Mouse (Mus musculus) lung, postnatal 0 days (tissue): ENCODE measurements around the gene Fbxw5. TPM values are rescaled to one million over a fixed set of nuclear protein-coding genes. Genes with fewer than 3 reads are reported as not detected.

Experiments
- ATAC-seq: fragments of 200-750 bp; cut with Nextera tagmentation; 2 replicates; pipeline ENCODE4 v1.8.0; 2017; ENCODE audit warnings: moderate library complexity
- DNase-seq: peaks from one replicate; pipeline ENCODE4 v3.0.0-alpha.2; 2016; ENCODE audit warnings: low spot score
- H3K27ac ChIP-seq: fragments of 300-500 bp; sonication (generic); 2 replicates; pipeline ENCODE4 v1.5.1; 2014; ENCODE audit warnings: antibody characterized with exemption, mild to moderate bottlenecking, low read length, mixed read lengths
- H3K27me3 ChIP-seq: fragments of 300-500 bp; sonication (generic); replicated peaks from 2 replicates; pipeline ENCODE4 v1.6.1; 2014; ENCODE audit warnings: low read length, mixed read lengths; ENCODE audit not compliant: insufficient read depth
- H3K36me3 ChIP-seq: fragments of 300-500 bp; sonication (generic); 2 replicates; pipeline ENCODE4 v1.6.1; 2014; ENCODE audit warnings: low read length, mixed read lengths; ENCODE audit not compliant: insufficient read depth
- H3K4me1 ChIP-seq: fragments of 300-500 bp; sonication (generic); 2 replicates; pipeline ENCODE4 v1.6.1; 2014; ENCODE audit warnings: antibody characterized with exemption, low read depth, low read length, mixed read lengths; ENCODE audit not compliant: insufficient read depth
- H3K4me2 ChIP-seq: fragments of 300-500 bp; sonication (generic); replicated peaks from 2 replicates; pipeline ENCODE4 v1.6.1; 2014; ENCODE audit warnings: low read depth, mild to moderate bottlenecking, low read length, moderate library complexity, mixed read lengths
- H3K4me3 ChIP-seq: fragments of 300-500 bp; sonication (generic); 2 replicates; pipeline ENCODE4 v1.5.1; 2014; ENCODE audit warnings: low read depth, low read length
- H3K9ac ChIP-seq: fragments of 300-500 bp; sonication (generic); replicated peaks from 2 replicates; pipeline ENCODE4 v1.6.1; 2014; ENCODE audit warnings: low read depth, mild to moderate bottlenecking
- H3K9me3 ChIP-seq: fragments of 300-500 bp; sonication (generic); 2 replicates; pipeline ENCODE4 v1.6.1; 2016; ENCODE audit warnings: low read length, mixed read lengths
- CTCF ChIP-seq: IDR thresholded peaks from 2 replicates; pipeline ENCODE4 v1.5.1; 2016; ENCODE audit warnings: antibody characterized with exemption, mild to moderate bottlenecking
- EP300 ChIP-seq: IDR thresholded peaks from 2 replicates; pipeline ENCODE4 v1.6.1; 2016; ENCODE audit warnings: antibody characterized with exemption, mild to moderate bottlenecking, control low read depth
- WGBS: fragments of 180-500 bp; shearing (Covaris S2); extraction: QIAGEN DNeasy Blood & Tissue Kit; methylation state at CpG from one replicate; pipeline ENCODE4 v1.1.7; 2014; 5-methylcytosine and 5-hydroxymethylcytosine counted together
- polyA plus RNA-seq: library from polyadenylated mRNA; unstranded; fragments of >200 nt; fragmentation: Nextera tagmentation; extraction: Ambion mirVana; gene quantifications from 2 replicates; pipeline ENCODE4 v1.2.1, GENCODE M21; 2015

Fbxw5 gene
- polyA plus RNA-seq, 1 experiment from 2014 or later = 43.4 TPM

DNA sequence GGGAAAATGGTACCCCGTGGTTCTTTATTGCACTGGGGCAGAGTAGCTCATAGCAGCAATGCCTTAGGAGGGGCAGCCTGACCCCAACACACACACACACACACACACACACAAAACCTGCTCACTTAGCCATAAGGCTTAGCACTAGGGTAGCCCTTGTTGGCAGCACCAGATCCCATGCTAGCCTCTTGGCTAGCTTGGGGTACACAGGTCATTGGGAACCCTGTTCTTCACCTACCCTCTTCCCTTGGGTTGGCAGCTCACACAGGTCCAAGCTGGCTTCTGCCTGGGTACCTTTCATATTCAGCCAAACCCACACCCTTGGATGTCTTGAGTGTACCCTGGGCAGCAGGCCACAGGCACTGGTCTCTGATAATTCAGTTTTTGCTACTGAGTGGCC lies 4.5 kb downstream of the Fbxw5 start:
- 80% methylated on average over 1 of the region's 1 CpGs for WGBS

DNA sequence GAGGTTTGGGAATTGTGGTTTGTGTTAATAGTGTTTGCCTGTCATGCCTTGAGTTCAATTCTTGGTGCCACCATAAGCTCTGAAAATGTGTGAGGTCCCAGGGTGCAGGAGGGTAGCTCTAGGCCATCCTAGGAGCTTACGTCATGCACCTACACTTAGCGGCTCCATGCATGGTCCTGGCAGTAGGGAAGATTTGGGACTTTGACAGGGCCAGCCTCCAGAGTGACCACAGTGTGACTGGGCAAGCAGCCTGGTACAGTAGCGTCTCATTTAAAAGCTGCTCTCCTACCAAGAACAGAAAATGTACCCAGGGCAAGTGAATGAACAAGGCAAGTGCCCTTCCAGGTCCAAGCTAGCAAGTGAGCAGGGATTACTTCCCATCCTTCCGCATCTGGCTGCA lies 5.3 kb downstream of the Fbxw5 start:
- DNase-seq (no peak), ATAC-seq (no peak)
- no peaks in the 10 kb centered on the region for H3K9me3 ChIP-seq
- H3K9ac ChIP-seq = no peak overlapping the region
- no peak overlapping the region for H3K4me3 ChIP-seq
- H3K27ac ChIP-seq = no peak overlapping the region
- no peaks in the 10 kb centered on the region for H3K36me3 ChIP-seq
- WGBS = 93% methylated on average over 4 of the region's 4 CpGs
- no peaks in the 10 kb centered on the region for H3K27me3 ChIP-seq
- H3K4me2 ChIP-seq = no peak overlapping the region
- TF ChIP-seq CTCF = no peak
- no peak for TF ChIP-seq EP300
- peaks cover 7% of the 10 kb centered on the region; the same call in 1 of the 2 replicates for H3K4me1 ChIP-seq

More for the DNA sequence above, 4.5 kb downstream of the Fbxw5 start:
- Histone ChIP-seq H3K4me3 (no peak overlapping the region), H3K36me3 (no peaks in the 10 kb centered on the region), H3K27me3 (no peaks in the 10 kb centered on the region), H3K9me3 (no peaks in the 10 kb centered on the region), H3K4me2 (no peak overlapping the region), H3K27ac (no peak overlapping the region), H3K4me1 (peaks cover 10% of the 10 kb centered on the region; the same call in 1 of the 2 replicates), H3K9ac (no peak overlapping the region)
- TF ChIP-seq CTCF = no peak
- no peak for TF ChIP-seq EP300
- ATAC-seq = no peak
- DNase-seq = no peak

DNA sequence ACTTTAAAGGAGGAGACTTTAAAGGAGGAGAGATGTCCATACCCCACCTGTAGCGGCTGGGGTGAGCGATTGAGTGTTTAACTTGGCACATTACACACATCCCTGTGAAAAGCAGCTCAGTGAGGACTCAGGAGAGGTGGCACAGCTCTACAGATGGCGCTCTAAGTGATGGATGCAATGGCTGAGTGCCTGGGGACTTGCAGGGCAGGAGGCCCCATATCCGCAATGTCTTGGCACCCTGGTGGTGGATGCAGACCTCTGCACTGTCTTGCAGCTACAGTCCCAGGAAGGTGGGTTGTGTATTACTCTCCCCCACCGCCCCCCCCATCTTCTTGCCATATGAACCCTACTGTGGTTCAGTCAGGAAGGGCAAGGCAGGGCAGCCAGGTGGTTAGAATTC lies 6.4 kb downstream of the Fbxw5 start:
- Histone ChIP-seq H3K4me1 (no peaks in the 10 kb centered on the region; the same call in 1 of the 2 replicates), H3K27ac (no peak overlapping the region), H3K4me2 (no peak overlapping the region), H3K9ac (no peak overlapping the region), H3K9me3 (no peaks in the 10 kb centered on the region), H3K4me3 (no peak overlapping the region), H3K36me3 (no peaks in the 10 kb centered on the region), H3K27me3 (no peaks in the 10 kb centered on the region)
- peak; percentile 73 for ATAC-seq
- peak; percentile 61 for DNase-seq
- TF ChIP-seq CTCF (peak; percentile 65), EP300 (no peak)
- WGBS = 35% methylated on average over 5 of the region's 5 CpGs

DNA sequence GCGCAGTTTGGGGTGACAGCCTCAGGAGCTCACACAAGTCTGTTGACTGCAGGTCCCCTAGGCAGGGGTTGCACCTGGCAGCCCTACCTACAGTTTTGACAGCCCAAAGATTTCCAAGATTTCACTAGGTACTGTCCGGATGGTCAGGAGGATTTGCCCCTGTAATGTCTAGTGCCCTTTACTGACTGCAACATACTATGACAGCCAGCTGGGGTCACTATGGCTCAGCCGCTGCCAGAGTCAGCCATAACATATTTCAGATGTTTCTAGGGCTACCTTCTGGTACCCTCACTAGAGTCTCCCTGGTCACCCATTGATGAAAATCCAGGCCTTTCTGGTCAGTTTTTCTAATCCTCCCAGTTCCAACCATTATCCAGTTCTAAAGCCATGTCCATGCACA lies 9.4 kb downstream of the Fbxw5 start:
- ATAC-seq (no peak), DNase-seq (no peak)
- H3K4me1 ChIP-seq = no peaks in the 10 kb centered on the region
- H3K4me2 ChIP-seq = no peak overlapping the region
- TF ChIP-seq EP300 (no peak), CTCF (peak; percentile 58)
- no peaks in the 10 kb centered on the region for H3K27me3 ChIP-seq
- no peak overlapping the region for H3K27ac ChIP-seq
- 63% methylated on average over 3 of the region's 3 CpGs for WGBS
- H3K9me3 ChIP-seq = no peaks in the 10 kb centered on the region
- no peak overlapping the region for H3K9ac ChIP-seq
- no peak overlapping the region for H3K4me3 ChIP-seq
- no peaks in the 10 kb centered on the region for H3K36me3 ChIP-seq

DNA sequence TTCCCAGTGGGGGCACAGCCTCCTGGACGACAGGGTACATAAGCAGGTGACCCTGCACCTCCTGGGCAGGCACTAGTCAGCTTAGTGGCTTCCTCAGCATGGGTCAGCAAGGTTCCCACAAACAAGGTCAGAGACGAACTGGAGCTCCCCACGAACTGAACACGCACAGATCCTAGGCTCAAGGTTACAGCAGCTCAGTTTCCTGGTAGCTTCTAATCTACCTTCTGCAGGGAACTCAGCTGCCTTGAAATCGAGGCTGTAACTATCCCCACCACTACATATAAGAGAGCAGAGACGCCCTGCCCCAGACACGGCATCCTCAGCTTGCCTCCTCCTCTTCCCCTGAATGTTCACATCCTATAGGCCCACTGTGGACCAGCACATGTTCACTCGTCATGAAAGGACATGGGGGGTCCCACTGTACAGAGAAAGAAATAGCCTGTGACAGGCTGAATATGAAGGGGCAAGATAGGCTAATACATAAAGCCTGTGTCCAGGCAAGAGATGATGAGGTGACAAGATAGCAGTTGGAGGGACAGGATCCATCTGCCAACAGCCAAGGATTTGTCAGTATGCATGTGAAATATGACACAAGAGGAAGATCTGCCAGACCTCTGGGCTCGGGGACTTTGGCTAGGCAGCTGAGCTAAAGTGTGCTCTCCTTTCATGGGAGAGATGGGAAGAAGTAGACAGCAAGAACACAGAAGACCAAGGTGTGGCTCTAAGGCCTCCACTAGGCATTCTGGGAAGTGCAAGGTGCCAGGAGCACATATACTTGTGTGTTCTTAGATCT lies 26.2 kb downstream of the Fbxw5 start:
- H3K9me3 ChIP-seq = no peaks in the 10 kb centered on the region
- no peak overlapping the region for H3K27ac ChIP-seq
- no peaks in the 10 kb centered on the region for H3K27me3 ChIP-seq
- TF ChIP-seq EP300 (no peak), CTCF (no peak)
- H3K4me2 ChIP-seq = no peak overlapping the region
- H3K4me1 ChIP-seq = no peaks in the 10 kb centered on the region
- ATAC-seq = no peak
- 82% methylated on average over 9 of the region's 9 CpGs for WGBS
- no peak overlapping the region for H3K9ac ChIP-seq
- H3K36me3 ChIP-seq = peaks cover 44% of the 10 kb centered on the region
- no peak for DNase-seq
- H3K4me3 ChIP-seq = no peak overlapping the region

DNA sequence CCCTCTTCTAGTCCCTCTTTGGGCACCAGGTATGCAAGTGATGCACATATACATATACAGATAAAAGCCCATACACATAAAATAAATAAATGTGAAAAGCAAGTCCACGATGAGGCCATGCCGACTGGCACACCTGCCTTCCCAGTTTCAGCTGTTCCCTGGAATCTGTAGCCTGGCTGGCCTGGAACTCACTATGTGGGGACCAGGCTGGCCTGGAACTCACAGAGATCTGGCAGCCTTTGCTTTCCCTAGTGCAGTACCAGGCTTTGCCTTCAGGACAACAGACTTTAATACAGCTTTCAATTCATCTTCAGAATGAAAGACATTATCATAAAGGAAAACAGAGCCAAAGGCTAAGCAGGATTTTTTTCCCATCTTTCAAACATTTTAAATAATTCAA lies 33.2 kb downstream of the Fbxw5 start:
- no peak for ATAC-seq
- no peaks in the 10 kb centered on the region for H3K4me1 ChIP-seq
- no peak for DNase-seq
- H3K27me3 ChIP-seq = no peaks in the 10 kb centered on the region
- no peak overlapping the region for H3K4me3 ChIP-seq
- no peak overlapping the region for H3K9ac ChIP-seq
- WGBS = 90% methylated on average over 2 of the region's 2 CpGs
- TF ChIP-seq CTCF = no peak
- TF ChIP-seq EP300 = no peak
- no peak overlapping the region for H3K4me2 ChIP-seq
- no peaks in the 10 kb centered on the region for H3K9me3 ChIP-seq
- H3K36me3 ChIP-seq = peaks cover 24% of the 10 kb centered on the region
- no peak overlapping the region for H3K27ac ChIP-seq
